Mouse (Mus musculus) thymus, postnatal 14 days (tissue): ENCODE measurements around the gene Gm17509.

Experiments
- DNase-seq: peaks from one replicate; pipeline ENCODE4 v3.0.0; 2021

Gene Gm17509

GRCm38 (mm10) chr13:117220501-117221321, at the start of gene Gm17509:
Gene Gm17509, minus strand, starts transcription at chr13:117221075.
- peak; percentile 87 for DNase-seq

GRCm38 (mm10) chr13:117267963-117268362, 47.1 kb upstream of the Gm17509 start:
- DNase-seq, result no peak

GRCm38 (mm10) chr13:117266156-117266555, 45.3 kb upstream of the Gm17509 start:
- no peak for DNase-seq

- DNase-seq, result no peak
Measured at GRCm38 (mm10) chr13:117260704-117261103, 39.8 kb upstream of the Gm17509 start.

- DNase-seq, result no peak
Measured at GRCm38 (mm10) chr13:117242621-117243020, 21.7 kb upstream of the Gm17509 start.

- no peak for DNase-seq
Measured at GRCm38 (mm10) chr13:117242063-117242462, 21.2 kb upstream of the Gm17509 start.

GRCm38 (mm10) chr13:117237111-117237510, 16.2 kb upstream of the Gm17509 start:
- DNase-seq, result no peak

- no peak for DNase-seq
Measured at GRCm38 (mm10) chr13:117235530-117236212, 14.8 kb upstream of the Gm17509 start.

- DNase-seq, result no peak
Measured at GRCm38 (mm10) chr13:117234486-117234885, 13.6 kb upstream of the Gm17509 start.

GRCm38 (mm10) chr13:117233808-117234207, 12.9 kb upstream of the Gm17509 start:
- DNase-seq, result no peak

- no peak for DNase-seq
Measured at GRCm38 (mm10) chr13:117230371-117231110, 9.7 kb upstream of the Gm17509 start.

GRCm38 (mm10) chr13:117225561-117225960, 4.7 kb upstream of the Gm17509 start:
- DNase-seq, result no peak

GRCm38 (mm10) chr13:117224901-117225300, 4.0 kb upstream of the Gm17509 start:
- DNase-seq, result no peak

GRCm38 (mm10) chr13:117223125-117223524, 2.2 kb upstream of the Gm17509 start:
- DNase-seq, result no peak

- DNase-seq, result no peak
Measured at GRCm38 (mm10) chr13:117219871-117220500, 889 bp downstream of the Gm17509 start.

- DNase-seq, result peak; percentile 75
Measured at GRCm38 (mm10) chr13:117218092-117218491, 2.8 kb downstream of the Gm17509 start.

- no peak for DNase-seq
Measured at GRCm38 (mm10) chr13:117217621-117218020, 3.3 kb downstream of the Gm17509 start.

- no peak for DNase-seq
Measured at GRCm38 (mm10) chr13:117216752-117217363, 4.0 kb downstream of the Gm17509 start.

GRCm38 (mm10) chr13:117216126-117216525, 4.7 kb downstream of the Gm17509 start:
- DNase-seq, result peak; percentile 79

GRCm38 (mm10) chr13:117215481-117215880, 5.4 kb downstream of the Gm17509 start:
- DNase-seq, result peak; percentile 46

GRCm38 (mm10) chr13:117211386-117211875, 9.4 kb downstream of the Gm17509 start:
- peak; percentile 62 for DNase-seq

- no peak for DNase-seq
Measured at GRCm38 (mm10) chr13:117208236-117208635, 12.6 kb downstream of the Gm17509 start, which contains the start of gene Emb. Gene Emb, plus strand, starts transcription at chr13:117208536.
